Mouse (Mus musculus): ENCODE results near the gene Brpf3. TPM values are rescaled to one million over a fixed set of nuclear protein-coding genes. Genes with fewer than 3 reads are reported as not detected.

Gene Brpf3
- total and polyA plus RNA-seq, 2 experiments from 2014 or later, result 4.9 to 21.5 TPM

DNA sequence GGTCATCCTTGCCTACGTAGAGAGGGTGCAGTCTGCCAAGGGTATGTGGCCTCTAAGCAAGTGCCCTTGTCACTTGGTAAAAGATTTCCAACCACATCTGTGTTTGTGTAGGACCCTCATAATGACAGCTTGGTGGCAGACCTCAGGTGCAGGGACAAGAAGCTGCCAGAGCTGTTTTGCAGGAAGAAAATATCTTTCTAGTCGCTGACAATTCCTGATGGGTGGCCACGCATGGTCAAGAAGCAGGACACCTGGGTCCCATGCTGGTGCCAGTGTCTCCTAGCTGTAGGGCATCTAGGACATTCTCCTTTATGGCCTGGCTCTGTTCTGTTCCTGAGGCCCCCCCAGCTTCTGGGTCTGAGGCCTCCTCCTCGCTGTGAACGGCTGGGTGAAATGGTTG, 75.4 kb downstream of the Brpf3 start:
- Histone ChIP-seq H3K36me3 (ENCODE audit: insufficient read depth, low read length) (no peaks in the 10 kb centered on the region), H3K4me2 (ENCODE audit: low read depth, low read length, poor library complexity, severe bottlenecking) (no peak overlapping the region), H3K27ac (ENCODE audit: low read depth, low read length) (no peak overlapping the region), H3K4me3 (ENCODE audit: low read depth, low read length) (no peak overlapping the region), H3K9ac (replicated peaks; ENCODE audit: low read length, poor library complexity, severe bottlenecking) (no peak overlapping the region), H3K4me1 (ENCODE audit: insufficient read depth, low read length) (peaks cover 6% of the 10 kb centered on the region; the same call in 1 of the 2 replicates), H3K9me3 (ENCODE audit: low read length) (no peaks in the 10 kb centered on the region), H3K27me3 (ENCODE audit: insufficient read depth, low read length) (no peaks in the 10 kb centered on the region)
- no peak for TF ChIP-seq CTCF (IDR thresholded peaks at IDR 0.05)
- 66% methylated on average over 5 of the region's 5 CpGs for WGBS
- no peak for DNase-seq (ENCODE audit: low spot score)
- ATAC-seq (ENCODE audit: low FRiP score), result no peak

DNA sequence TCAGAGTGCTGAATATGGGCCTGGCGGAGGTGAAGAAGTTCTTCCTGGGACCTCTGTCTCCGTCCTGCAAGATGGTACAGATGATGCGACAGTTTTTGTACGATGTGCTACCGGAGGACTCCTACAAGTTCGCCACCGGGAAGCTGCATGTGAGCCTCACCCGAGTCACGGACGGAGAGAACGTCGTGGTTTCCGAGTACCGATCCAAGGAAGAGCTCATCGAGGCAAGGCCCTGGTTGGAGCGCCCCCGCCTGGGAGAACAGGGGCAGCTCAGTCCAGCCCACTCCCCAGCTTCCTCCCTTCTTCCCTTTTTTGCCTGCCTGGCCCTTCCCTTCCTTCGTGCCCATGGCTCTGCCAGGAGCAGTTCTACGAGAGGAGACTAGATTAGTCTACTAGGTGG, 75.9 kb downstream of the Brpf3 start:
- no peaks in the 10 kb centered on the region for H3K9me3 ChIP-seq (ENCODE audit: low read length)
- WGBS, result 24% methylated on average over 19 of the region's 19 CpGs
- peaks cover 6% of the 10 kb centered on the region; the same call in 1 of the 2 replicates for H3K4me1 ChIP-seq (ENCODE audit: insufficient read depth, low read length)
- H3K36me3 ChIP-seq (ENCODE audit: insufficient read depth, low read length), result no peaks in the 10 kb centered on the region
- no peaks in the 10 kb centered on the region for H3K27me3 ChIP-seq (ENCODE audit: insufficient read depth, low read length)
- H3K27ac ChIP-seq (ENCODE audit: low read depth, low read length), result no peak overlapping the region
- no peak overlapping the region for H3K4me3 ChIP-seq (ENCODE audit: low read depth, low read length)
- ATAC-seq (ENCODE audit: low FRiP score), result no peak
- peak; percentile 58 for TF ChIP-seq CTCF (IDR thresholded peaks at IDR 0.05)
- H3K9ac ChIP-seq (replicated peaks; ENCODE audit: low read length, poor library complexity, severe bottlenecking), result no peak overlapping the region
- peak; percentile 43 for DNase-seq (ENCODE audit: low spot score)
- H3K4me2 ChIP-seq (ENCODE audit: low read depth, low read length, poor library complexity, severe bottlenecking), result no peak overlapping the region

DNA sequence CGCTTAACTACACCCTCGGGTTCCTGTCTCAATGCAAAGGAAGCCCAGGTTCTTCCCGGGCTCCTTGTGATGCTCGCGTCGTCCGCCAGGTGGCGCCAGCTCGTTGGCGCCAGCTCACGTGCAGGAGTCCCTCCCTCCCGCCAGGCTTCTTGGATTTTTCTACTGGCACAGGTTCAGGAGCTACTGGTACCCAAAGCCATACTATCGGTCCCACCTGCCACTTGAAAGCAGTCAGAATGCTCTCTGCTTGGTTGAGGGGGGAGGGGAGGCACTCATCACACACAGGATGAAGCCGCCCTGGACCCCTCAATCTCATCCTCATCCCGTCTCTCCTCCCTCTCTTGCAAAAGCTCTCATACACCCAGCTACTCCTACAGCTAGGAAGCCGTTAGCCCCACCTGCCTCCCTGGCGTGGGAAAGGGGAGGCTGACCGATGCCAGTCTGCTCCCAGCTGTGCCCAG, 79.1 kb downstream of the Brpf3 start:
- no peaks in the 10 kb centered on the region for H3K36me3 ChIP-seq (ENCODE audit: insufficient read depth, low read length)
- TF ChIP-seq CTCF (IDR thresholded peaks at IDR 0.05), result peak; percentile 97
- no peaks in the 10 kb centered on the region for H3K27me3 ChIP-seq (ENCODE audit: insufficient read depth, low read length)
- no peak overlapping the region for H3K27ac ChIP-seq (ENCODE audit: low read depth, low read length)
- no peaks in the 10 kb centered on the region for H3K9me3 ChIP-seq (ENCODE audit: low read length)
- H3K4me2 ChIP-seq (ENCODE audit: low read depth, low read length, poor library complexity, severe bottlenecking), result peak overlapping the region; percentile 34
- ATAC-seq (ENCODE audit: low FRiP score), result no peak
- peak; percentile 83 for DNase-seq (ENCODE audit: low spot score)
- 7% methylated on average over 18 of the region's 18 CpGs for WGBS
- H3K4me3 ChIP-seq (ENCODE audit: low read depth, low read length), result no peak overlapping the region
- H3K4me1 ChIP-seq (ENCODE audit: insufficient read depth, low read length), result peaks cover 6% of the 10 kb centered on the region; the same call in 1 of the 2 replicates
- H3K9ac ChIP-seq (replicated peaks; ENCODE audit: low read length, poor library complexity, severe bottlenecking), result 0 out of 2 replicates have a peak overlapping the region, but pooled peaks have one; percentile 33

DNA sequence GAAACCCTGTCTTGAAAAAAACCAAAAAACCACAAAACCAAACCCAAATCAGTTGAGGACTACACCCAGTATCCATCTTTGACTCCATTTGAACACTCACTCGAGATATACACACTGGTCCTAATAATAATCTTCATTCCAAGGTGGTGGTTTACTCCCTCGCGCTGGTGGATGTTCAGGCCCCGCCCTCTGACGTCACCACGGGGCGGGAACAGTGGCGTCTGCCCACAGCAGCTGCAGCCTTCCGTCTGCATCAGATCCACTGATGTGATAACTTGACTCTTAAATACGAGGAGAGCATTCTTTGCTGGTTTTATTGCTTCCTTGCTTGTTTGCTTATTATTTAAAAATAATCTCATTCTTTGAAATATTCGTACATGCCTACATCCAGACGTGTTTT, 81.4 kb downstream of the Brpf3 start:
- peak; percentile 67; the same call in 1 of the 2 replicates for ATAC-seq (ENCODE audit: low FRiP score)
- 2% methylated on average over 12 of the region's 12 CpGs for WGBS

DNA sequence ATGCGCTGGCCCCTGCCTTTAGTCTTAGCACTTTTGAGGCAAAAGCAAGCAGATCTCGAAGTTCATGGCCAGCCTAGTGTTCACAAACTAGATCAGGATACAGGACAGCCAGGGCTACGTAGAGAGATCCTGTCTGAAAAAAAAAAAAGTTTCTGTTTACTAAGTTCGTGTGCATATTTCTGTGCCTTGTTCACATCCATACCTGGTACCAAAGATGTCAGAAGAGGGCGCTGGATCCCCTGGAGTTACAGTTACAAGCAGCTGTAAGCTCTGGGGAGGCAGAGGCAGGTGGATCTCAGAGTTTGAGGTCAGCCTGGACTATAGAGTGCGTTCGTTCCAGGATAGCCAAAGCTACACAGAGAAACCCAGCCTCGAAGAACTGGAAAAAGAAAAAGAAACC, 81.9 kb downstream of the Brpf3 start:
- Histone ChIP-seq H3K4me3 (ENCODE audit: low read depth, low read length) (no peak overlapping the region), H3K4me1 (ENCODE audit: insufficient read depth, low read length) (peaks cover 6% of the 10 kb centered on the region; the same call in 1 of the 2 replicates), H3K27ac (ENCODE audit: low read depth, low read length) (no peak overlapping the region), H3K4me2 (ENCODE audit: low read depth, low read length, poor library complexity, severe bottlenecking) (peak overlapping the region; percentile 34), H3K36me3 (ENCODE audit: insufficient read depth, low read length) (no peaks in the 10 kb centered on the region), H3K9me3 (ENCODE audit: low read length) (peaks cover under 1% of the 10 kb centered on the region; the same call in 1 of the 2 replicates), H3K27me3 (ENCODE audit: insufficient read depth, low read length) (no peaks in the 10 kb centered on the region), H3K9ac (replicated peaks; ENCODE audit: low read length, poor library complexity, severe bottlenecking) (no peak overlapping the region)
- 58% methylated on average over 8 of the region's 8 CpGs for WGBS
- ATAC-seq (ENCODE audit: low FRiP score) (no peak), DNase-seq (ENCODE audit: low spot score) (no peak)
- peak; percentile 53 for TF ChIP-seq CTCF (IDR thresholded peaks at IDR 0.05)

More for the DNA sequence above, 81.4 kb downstream of the Brpf3 start:
- Histone ChIP-seq H3K4me2 (ENCODE audit: low read depth, low read length, poor library complexity, severe bottlenecking) (peak overlapping the region; percentile 34), H3K9ac (replicated peaks; ENCODE audit: low read length, poor library complexity, severe bottlenecking) (no peak overlapping the region), H3K27me3 (ENCODE audit: insufficient read depth, low read length) (no peaks in the 10 kb centered on the region), H3K4me3 (ENCODE audit: low read depth, low read length) (peak overlapping the region; percentile 20), H3K27ac (ENCODE audit: low read depth, low read length) (no peak overlapping the region), H3K4me1 (ENCODE audit: insufficient read depth, low read length) (peaks cover 6% of the 10 kb centered on the region; the same call in 1 of the 2 replicates), H3K36me3 (ENCODE audit: insufficient read depth, low read length) (no peaks in the 10 kb centered on the region), H3K9me3 (ENCODE audit: low read length) (no peaks in the 10 kb centered on the region)
- DNase-seq (ENCODE audit: low spot score), result peak; percentile 78
- TF ChIP-seq CTCF (IDR thresholded peaks at IDR 0.05), result no peak

DNA sequence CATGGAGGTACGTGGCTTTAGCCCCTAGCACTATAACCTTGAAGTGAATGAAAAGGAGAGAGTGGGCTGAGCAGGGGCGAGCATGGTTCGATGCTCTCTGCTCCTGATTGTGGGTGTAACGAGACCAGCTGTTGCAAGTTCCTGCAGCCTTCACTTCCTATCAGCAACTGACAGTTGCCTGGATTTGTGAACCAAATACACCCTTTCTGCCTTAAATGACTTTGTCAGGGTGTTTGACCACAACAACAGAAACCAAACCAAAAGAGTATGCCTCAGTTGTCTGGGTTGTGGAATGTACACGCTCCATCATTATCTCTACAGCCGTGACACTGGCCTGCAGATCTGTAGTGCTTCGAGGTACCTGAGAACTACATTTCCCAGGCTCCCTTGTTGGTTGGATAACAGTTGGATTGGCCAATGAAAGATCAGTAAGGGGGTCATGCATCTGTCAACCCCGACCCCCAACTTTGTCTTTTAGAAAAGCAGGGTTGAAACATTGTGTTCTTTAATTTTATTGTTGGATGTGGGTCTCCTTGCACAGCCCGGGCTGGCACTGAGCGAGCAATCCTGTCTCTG, 83.1 kb downstream of the Brpf3 start:
- H3K27ac ChIP-seq (ENCODE audit: low read depth, low read length), result no peak overlapping the region
- no peak overlapping the region for H3K9ac ChIP-seq (replicated peaks; ENCODE audit: low read length, poor library complexity, severe bottlenecking)
- no peaks in the 10 kb centered on the region for H3K27me3 ChIP-seq (ENCODE audit: insufficient read depth, low read length)
- 77% methylated on average over 10 of the region's 10 CpGs for WGBS
- H3K9me3 ChIP-seq (ENCODE audit: low read length), result peaks cover 10% of the 10 kb centered on the region; the same call in 1 of the 2 replicates
- H3K4me3 ChIP-seq (ENCODE audit: low read depth, low read length), result no peak overlapping the region
- no peak overlapping the region for H3K4me2 ChIP-seq (ENCODE audit: low read depth, low read length, poor library complexity, severe bottlenecking)
- DNase-seq (ENCODE audit: low spot score) (no peak), ATAC-seq (ENCODE audit: low FRiP score) (no peak)
- H3K4me1 ChIP-seq (ENCODE audit: insufficient read depth, low read length), result peaks cover 6% of the 10 kb centered on the region; the same call in 1 of the 2 replicates
- H3K36me3 ChIP-seq (ENCODE audit: insufficient read depth, low read length), result no peaks in the 10 kb centered on the region
- no peak for TF ChIP-seq CTCF (IDR thresholded peaks at IDR 0.05)

All from midbrain, postnatal 0 days (tissue).